Mouse (Mus musculus) olfactory bulb, adult 2 months (tissue): ENCODE results near the gene Cemip2. TPM values are rescaled to one million over a fixed set of nuclear protein-coding genes. Genes with fewer than 3 reads are reported as not detected.

Source experiments
- H3K27ac ChIP-seq: fragments of 200-500 bp; 2 replicates; pipeline ENCODE4 v1.5.1; 2012; ENCODE audit warnings: low read depth, low read length; ENCODE audit not compliant: insufficient read depth
- H3K4me1 ChIP-seq: fragments of 200-500 bp; 2 replicates; pipeline ENCODE4 v1.6.1; 2012; ENCODE audit warnings: low read length; ENCODE audit not compliant: control insufficient read depth, insufficient read depth
- H3K4me3 ChIP-seq: fragments of 200-500 bp; 2 replicates; pipeline ENCODE4 v1.5.1; 2012; ENCODE audit warnings: mild to moderate bottlenecking, low read depth, low read length, moderate library complexity; ENCODE audit not compliant: insufficient read depth
- CTCF ChIP-seq: fragments of 200-500 bp; IDR thresholded peaks from 2 replicates; pipeline ENCODE4 v1.5.1; 2012; ENCODE audit warnings: low read depth, mild to moderate bottlenecking, low read length, moderate library complexity; ENCODE audit not compliant: insufficient read depth
- POLR2A ChIP-seq: fragments of 200-500 bp; IDR thresholded peaks from 2 replicates; pipeline ENCODE4 v1.6.1; 2012; ENCODE audit warnings: mild to moderate bottlenecking, low read depth, low read length, moderate library complexity; ENCODE audit not compliant: insufficient read depth
- WGBS: fragments of 180-500 bp; shearing (Covaris S2); methylation state at CpG from one replicate; pipeline ENCODE4 v1.1.7; 2018; 5-methylcytosine and 5-hydroxymethylcytosine counted together
- polyA plus RNA-seq: library from polyadenylated mRNA; stranded (reverse); fragments of >200 nt; gene quantifications from 2 replicates; pipeline ENCODE4 v1.2.4, GENCODE M21; 2012; ENCODE audit warnings: low replicate concordance; ENCODE audit not compliant: missing spikeins, insufficient read depth, insufficient read length

Cemip2 gene
- polyA plus RNA-seq, 1 experiment: not detected

- H3K27ac ChIP-seq: no peak overlapping the region
- no peak overlapping the region for H3K4me3 ChIP-seq
- 96% methylated on average over 2 of the region's 2 CpGs for WGBS
- no peak for TF ChIP-seq POLR2A
- no peak for TF ChIP-seq CTCF
- no peaks in the 10 kb centered on the region for H3K4me1 ChIP-seq
Measured at GRCm38 (mm10) chr19:21745586-21745985, 32.6 kb upstream of the Cemip2 start.

GRCm38 (mm10) chr19:21747356-21747755 lies 30.8 kb upstream of the Cemip2 start:
- TF ChIP-seq CTCF (no peak), POLR2A (no peak)
- no peak overlapping the region for H3K4me3 ChIP-seq
- H3K27ac ChIP-seq: no peak overlapping the region
- no peaks in the 10 kb centered on the region for H3K4me1 ChIP-seq
- WGBS: 14% methylated on average over 4 of the region's 4 CpGs

- Histone ChIP-seq H3K27ac (no peak overlapping the region), H3K4me3 (no peak overlapping the region), H3K4me1 (no peaks in the 10 kb centered on the region)
- 75% methylated on average over 2 of the region's 2 CpGs for WGBS
- TF ChIP-seq POLR2A: no peak
- TF ChIP-seq CTCF: no peak
Measured at GRCm38 (mm10) chr19:21750154-21750553, 28.0 kb upstream of the Cemip2 start.

- H3K4me3 ChIP-seq: no peak overlapping the region
- H3K27ac ChIP-seq: no peak overlapping the region
- TF ChIP-seq CTCF: no peak
- no peak for TF ChIP-seq POLR2A
- no peaks in the 10 kb centered on the region for H3K4me1 ChIP-seq
Measured at GRCm38 (mm10) chr19:21761676-21762075, 16.5 kb upstream of the Cemip2 start.

- Histone ChIP-seq H3K27ac (no peak overlapping the region), H3K4me3 (no peak overlapping the region), H3K4me1 (no peaks in the 10 kb centered on the region)
- WGBS: 80% methylated on average over 2 of the region's 2 CpGs
- no peak for TF ChIP-seq CTCF
- no peak for TF ChIP-seq POLR2A
Measured at GRCm38 (mm10) chr19:21764013-21764412, 14.1 kb upstream of the Cemip2 start.

GRCm38 (mm10) chr19:21764738-21765137 lies 13.4 kb upstream of the Cemip2 start:
- H3K4me3 ChIP-seq: no peak overlapping the region
- H3K4me1 ChIP-seq: no peaks in the 10 kb centered on the region
- WGBS: 45% methylated on average over 3 of the region's 3 CpGs
- TF ChIP-seq CTCF: no peak
- no peak for TF ChIP-seq POLR2A
- no peak overlapping the region for H3K27ac ChIP-seq

- 76% methylated on average over 9 of the region's 9 CpGs for WGBS
Measured at GRCm38 (mm10) chr19:21767500-21768045, 10.6 kb upstream of the Cemip2 start.

GRCm38 (mm10) chr19:21769796-21770195 lies 8.3 kb upstream of the Cemip2 start:
- Histone ChIP-seq H3K27ac (no peak overlapping the region), H3K4me1 (no peaks in the 10 kb centered on the region), H3K4me3 (no peak overlapping the region)
- TF ChIP-seq POLR2A (no peak), CTCF (no peak)
- 67% methylated on average over 3 of the region's 3 CpGs for WGBS

More at GRCm38 (mm10) chr19:21767500-21768045, 10.6 kb upstream of the Cemip2 start:
- H3K4me1 ChIP-seq: no peaks in the 10 kb centered on the region
- no peak overlapping the region for H3K27ac ChIP-seq
- TF ChIP-seq CTCF: no peak
- H3K4me3 ChIP-seq: no peak overlapping the region

- H3K4me1 ChIP-seq: no peaks in the 10 kb centered on the region
- no peak overlapping the region for H3K27ac ChIP-seq
- no peak for TF ChIP-seq POLR2A
- no peak for TF ChIP-seq CTCF
- H3K4me3 ChIP-seq: no peak overlapping the region
- 93% methylated on average over 1 of the region's 1 CpGs for WGBS
Measured at GRCm38 (mm10) chr19:21771586-21771985, 6.6 kb upstream of the Cemip2 start.

GRCm38 (mm10) chr19:21773621-21774020 lies 4.5 kb upstream of the Cemip2 start:
- no peak for TF ChIP-seq POLR2A
- TF ChIP-seq CTCF: no peak
- H3K4me1 ChIP-seq: peaks cover 6% of the 10 kb centered on the region
- H3K27ac ChIP-seq: no peak overlapping the region
- WGBS: 85% methylated on average over 6 of the region's 6 CpGs
- no peak overlapping the region for H3K4me3 ChIP-seq
